Mouse (Mus musculus) erythroblast, embryonic 14.5 days (primary cell): Measurements from ENCODE around the gene Fam131c.

Experiments used
- GATA1 ChIP-seq: IDR thresholded peaks from 2 replicates; pipeline ENCODE4 v1.6.1; 2012; ENCODE audit warnings: low read length, inconsistent platforms, mixed read lengths
- TAL1 ChIP-seq: IDR thresholded peaks from 3 replicates; pipeline ENCODE4 v1.6.1; 2012; ENCODE audit warnings: low read length, inconsistent platforms, mixed read lengths

DNA sequence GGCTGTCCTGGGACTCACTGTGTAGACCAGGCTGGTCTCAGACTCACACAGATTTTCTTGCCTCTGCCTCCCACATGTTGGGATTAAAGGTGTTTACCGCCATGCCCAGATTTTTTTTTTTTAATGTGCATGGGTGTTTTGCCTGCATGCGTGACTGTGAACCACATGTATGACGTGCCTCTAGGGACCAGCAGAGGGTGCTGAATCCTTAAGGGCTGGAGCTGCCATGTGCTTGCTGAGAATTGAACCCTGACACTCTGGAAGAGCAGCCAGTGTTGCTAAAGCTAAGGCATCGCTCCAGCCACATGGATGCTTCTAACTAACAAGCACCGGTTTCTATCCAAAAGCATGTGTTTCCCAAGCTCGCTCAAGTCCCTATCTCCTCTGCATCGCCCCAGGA is 18.1 kb downstream of the Fam131c start:
- no peak for TF ChIP-seq TAL1
- no peak for TF ChIP-seq GATA1
